Mouse (Mus musculus): Measurements from ENCODE around the gene Pigr. TPM values are rescaled to one million over a fixed set of nuclear protein-coding genes. Genes with fewer than 3 reads are reported as not detected.

The Pigr gene
- polyA plus RNA-seq, 1 experiment from 2014 or later, result not detected

Other genes starting within 250 kb of the Pigr start
- gene Zp3r, start 197.1 kb upstream of the Pigr start, polyA plus RNA-seq (2014; fragmentation: Nextera tagmentation; extraction: Ambion mirVana), result not detected in 2 replicates
- not detected in 2 replicates for gene C4bp, start 165.1 kb upstream of the Pigr start, polyA plus RNA-seq (2014; fragmentation: Nextera tagmentation; extraction: Ambion mirVana)
- gene Gm29427, start 110.9 kb upstream of the Pigr start, polyA plus RNA-seq (2014; fragmentation: Nextera tagmentation; extraction: Ambion mirVana), result not detected in 2 replicates
- gene Yod1, start 109.4 kb upstream of the Pigr start, polyA plus RNA-seq (2014; fragmentation: Nextera tagmentation; extraction: Ambion mirVana), result 5.9 and 7.2 TPM in 2 replicates
- gene Pfkfb2, start 97.4 kb upstream of the Pigr start, polyA plus RNA-seq (2014; fragmentation: Nextera tagmentation; extraction: Ambion mirVana), result 4.5 and 5.8 TPM in 2 replicates
- gene AA986860, start 94.7 kb upstream of the Pigr start, polyA plus RNA-seq (2014; fragmentation: Nextera tagmentation; extraction: Ambion mirVana), result 0.34 and 0.59 TPM in 2 replicates
- gene Fcamr, start 25.8 kb upstream of the Pigr start, polyA plus RNA-seq (2014; fragmentation: Nextera tagmentation; extraction: Ambion mirVana), result not detected in 2 replicates
- 0.45 TPM in 1 of 2 replicates, not detected in the other for gene Fcmr, start 39.0 kb downstream of the Pigr start, polyA plus RNA-seq (2014; fragmentation: Nextera tagmentation; extraction: Ambion mirVana)
- gene Il24, start 60.8 kb downstream of the Pigr start, polyA plus RNA-seq (2014; fragmentation: Nextera tagmentation; extraction: Ambion mirVana), result not detected in 2 replicates
- gene Il20, start 84.8 kb downstream of the Pigr start, polyA plus RNA-seq (2014; fragmentation: Nextera tagmentation; extraction: Ambion mirVana), result not detected in 2 replicates
- not detected in 2 replicates for gene Il19, start 113.4 kb downstream of the Pigr start, polyA plus RNA-seq (2014; fragmentation: Nextera tagmentation; extraction: Ambion mirVana)
- 0.24 TPM in 1 of 2 replicates, not detected in the other for gene Il10, start 193.2 kb downstream of the Pigr start, polyA plus RNA-seq (2014; fragmentation: Nextera tagmentation; extraction: Ambion mirVana)

Data from limb, embryonic 11.5 days (tissue).